Mouse (Mus musculus): ENCODE measurements around the gene Acsf3. TPM values are rescaled to one million over a fixed set of nuclear protein-coding genes. Genes with fewer than 3 reads are reported as not detected.

Acsf3 gene
- polyA plus RNA-seq, 1 experiment from 2014 or later: 13.7 TPM

DNA sequence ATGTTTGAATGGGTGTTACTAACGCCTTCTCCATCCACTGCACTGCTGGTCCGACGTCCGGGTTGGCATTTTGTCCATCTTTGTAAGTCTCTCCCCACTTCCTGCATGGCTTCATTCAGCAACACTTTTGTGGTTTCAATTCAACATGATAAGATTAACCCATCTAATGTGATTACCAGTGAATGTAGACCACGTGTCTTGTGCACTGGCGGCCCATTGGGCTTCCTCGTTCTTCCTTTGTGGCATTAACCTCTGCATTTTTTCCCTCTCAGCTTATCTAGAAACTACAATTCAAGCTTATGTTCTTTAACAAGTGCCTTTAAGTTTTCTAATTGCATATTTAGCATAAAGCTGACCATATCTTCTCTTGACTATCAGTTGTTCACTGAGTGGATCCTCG is 50.1 kb downstream of the Acsf3 start:
- 73% methylated on average over 8 of the region's 8 CpGs for WGBS
- ATAC-seq: no peak

DNA sequence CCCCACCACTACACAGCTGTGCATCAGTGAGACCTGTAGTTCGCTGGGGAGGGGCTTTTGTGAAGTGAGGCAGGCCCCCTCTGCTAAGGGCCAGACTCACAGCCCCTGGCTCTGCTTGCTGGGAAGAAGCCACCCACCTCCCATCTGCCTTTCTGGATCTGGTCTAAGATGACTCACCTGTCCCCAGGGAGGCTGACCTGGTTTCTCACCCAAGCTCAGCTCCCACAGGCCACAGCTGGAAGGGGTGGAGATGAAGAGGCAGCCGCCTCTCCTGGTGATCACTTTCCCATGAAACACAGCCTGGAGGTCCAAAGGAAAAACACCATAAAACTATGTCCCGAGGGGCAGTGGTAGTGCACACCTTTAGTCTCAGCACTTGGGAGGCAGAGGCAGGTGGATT is 54.1 kb downstream of the Acsf3 start:
- WGBS: 60% methylated on average over 3 of the region's 3 CpGs
- Histone ChIP-seq H3K4me2 (ENCODE audit: low read length) (no peak overlapping the region), H3K9ac (ENCODE audit: low read length) (no peak overlapping the region), H3K27me3 (replicated peaks; ENCODE audit: control insufficient read depth, insufficient read depth, low read length) (no peaks in the 10 kb centered on the region), H3K9me3 (replicated peaks; ENCODE audit: control insufficient read depth, low read length) (no peaks in the 10 kb centered on the region), H3K36me3 (ENCODE audit: control insufficient read depth, insufficient read depth, low read length) (no peaks in the 10 kb centered on the region), H3K4me1 (ENCODE audit: control insufficient read depth, insufficient read depth, low read length) (peaks cover 4% of the 10 kb centered on the region), H3K27ac (ENCODE audit: low read depth, low read length) (no peak overlapping the region), H3K4me3 (ENCODE audit: low read depth, low read length) (no peak overlapping the region)
- DNase-seq (ENCODE audit: low spot score): no peak
- ATAC-seq: no peak

More for the DNA sequence above, 50.1 kb downstream of the Acsf3 start:
- no peak overlapping the region for H3K4me3 ChIP-seq (ENCODE audit: low read depth, low read length)
- H3K9me3 ChIP-seq (replicated peaks; ENCODE audit: control insufficient read depth, low read length): no peaks in the 10 kb centered on the region
- no peak for DNase-seq (ENCODE audit: low spot score)
- H3K4me2 ChIP-seq (ENCODE audit: low read length): no peak overlapping the region
- no peak overlapping the region for H3K27ac ChIP-seq (ENCODE audit: low read depth, low read length)
- no peaks in the 10 kb centered on the region for H3K27me3 ChIP-seq (replicated peaks; ENCODE audit: control insufficient read depth, insufficient read depth, low read length)
- no peaks in the 10 kb centered on the region for H3K36me3 ChIP-seq (ENCODE audit: control insufficient read depth, insufficient read depth, low read length)
- H3K4me1 ChIP-seq (ENCODE audit: control insufficient read depth, insufficient read depth, low read length): peaks cover 4% of the 10 kb centered on the region
- no peak overlapping the region for H3K9ac ChIP-seq (ENCODE audit: low read length)

DNA sequence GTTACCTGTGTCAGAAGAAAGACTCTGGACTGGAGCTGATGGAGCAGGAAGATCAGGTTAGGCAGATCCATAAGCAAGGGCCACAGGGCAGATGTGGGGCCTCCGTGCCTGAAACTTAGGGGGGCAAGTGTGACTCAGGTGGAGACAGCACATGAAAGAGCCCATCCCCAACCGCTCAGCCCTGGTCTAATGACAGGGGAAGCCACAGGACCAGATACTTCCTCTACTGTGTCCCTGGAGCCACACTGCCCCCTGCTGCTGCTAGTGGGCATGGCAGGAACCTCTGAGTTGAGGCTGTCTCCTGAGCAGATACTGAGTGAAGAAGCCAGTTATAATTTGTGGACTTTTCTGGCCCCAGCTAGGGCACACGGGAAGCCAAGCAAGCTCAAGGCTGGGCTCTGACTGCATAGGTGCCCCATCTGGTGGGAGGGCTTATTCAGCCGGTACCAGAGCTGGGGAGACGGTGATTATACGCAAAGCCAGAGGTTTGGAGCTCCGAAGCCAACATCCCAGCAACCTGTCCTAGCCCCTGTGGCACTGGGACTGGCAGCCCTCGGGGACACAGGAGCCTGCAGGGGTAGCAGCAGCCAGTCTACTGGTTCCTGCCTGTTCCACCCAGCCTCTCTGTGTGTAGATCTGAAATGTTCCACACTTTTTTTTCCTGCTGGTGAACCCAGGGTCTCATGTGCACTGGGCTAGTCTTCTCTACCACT is 55.2 kb downstream of the Acsf3 start:
- Histone ChIP-seq H3K9ac (ENCODE audit: low read length) (no peak overlapping the region), H3K27ac (ENCODE audit: low read depth, low read length) (no peak overlapping the region), H3K9me3 (replicated peaks; ENCODE audit: control insufficient read depth, low read length) (no peaks in the 10 kb centered on the region), H3K4me2 (ENCODE audit: low read length) (no peak overlapping the region), H3K36me3 (ENCODE audit: control insufficient read depth, insufficient read depth, low read length) (no peaks in the 10 kb centered on the region), H3K4me3 (ENCODE audit: low read depth, low read length) (no peak overlapping the region), H3K27me3 (replicated peaks; ENCODE audit: control insufficient read depth, insufficient read depth, low read length) (no peaks in the 10 kb centered on the region), H3K4me1 (ENCODE audit: control insufficient read depth, insufficient read depth, low read length) (no peaks in the 10 kb centered on the region)
- 44% methylated on average over 8 of the region's 8 CpGs for WGBS
- ATAC-seq (peak; percentile 85), DNase-seq (ENCODE audit: low spot score) (peak; percentile 88)

DNA sequence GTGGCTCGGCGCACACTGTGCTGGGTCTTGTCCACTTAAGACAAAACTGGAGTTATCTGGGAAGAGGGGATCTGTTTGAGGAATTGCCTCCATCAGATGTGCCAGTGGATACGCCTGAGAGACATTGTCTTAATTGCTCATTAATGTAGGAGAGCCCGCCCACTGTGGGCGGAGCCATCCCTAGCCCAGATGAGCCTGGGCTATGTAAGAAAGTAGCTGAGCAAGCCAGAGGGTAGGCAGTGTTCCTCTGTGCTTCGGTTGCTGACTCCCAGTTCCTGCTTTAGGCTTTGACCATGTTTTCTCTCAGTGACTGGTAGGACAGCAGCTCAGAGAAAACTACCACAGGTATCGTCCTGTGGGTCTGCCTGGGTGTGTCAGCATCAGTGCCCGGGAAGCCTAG is 59.1 kb downstream of the Acsf3 start:
- no peak overlapping the region for H3K27ac ChIP-seq (ENCODE audit: low read depth, low read length)
- H3K27me3 ChIP-seq (replicated peaks; ENCODE audit: control insufficient read depth, insufficient read depth, low read length): no peaks in the 10 kb centered on the region
- no peak for DNase-seq (ENCODE audit: low spot score)
- H3K4me1 ChIP-seq (ENCODE audit: control insufficient read depth, insufficient read depth, low read length): no peaks in the 10 kb centered on the region
- H3K9ac ChIP-seq (ENCODE audit: low read length): no peak overlapping the region
- H3K4me3 ChIP-seq (ENCODE audit: low read depth, low read length): no peak overlapping the region
- 80% methylated on average over 8 of the region's 8 CpGs for WGBS
- no peak overlapping the region for H3K4me2 ChIP-seq (ENCODE audit: low read length)
- no peaks in the 10 kb centered on the region for H3K9me3 ChIP-seq (replicated peaks; ENCODE audit: control insufficient read depth, low read length)
- H3K36me3 ChIP-seq (ENCODE audit: control insufficient read depth, insufficient read depth, low read length): no peaks in the 10 kb centered on the region
- ATAC-seq: no peak

DNA sequence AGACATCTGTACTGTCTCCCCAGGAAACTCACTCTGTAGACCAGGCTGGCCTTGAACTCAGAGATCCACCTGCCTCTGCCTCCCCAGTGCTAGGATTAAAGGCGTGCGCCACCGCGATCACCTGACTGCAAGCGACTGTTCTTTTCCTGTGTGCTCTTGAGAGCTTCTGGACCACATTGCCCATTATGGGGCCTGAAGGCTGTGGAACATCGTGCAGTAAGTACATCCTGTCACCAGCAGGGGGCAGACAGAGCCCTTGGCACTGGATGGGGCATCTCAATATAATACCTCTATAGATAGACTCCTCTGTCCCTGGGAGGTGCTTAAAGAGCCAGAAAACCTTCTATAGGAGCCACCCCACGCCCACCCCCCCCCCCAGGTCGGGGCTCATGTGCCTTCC is 59.7 kb downstream of the Acsf3 start:
- ATAC-seq: peak; percentile 45; the same call in 1 of the 2 replicates
- WGBS: 35% methylated on average over 8 of the region's 8 CpGs

DNA sequence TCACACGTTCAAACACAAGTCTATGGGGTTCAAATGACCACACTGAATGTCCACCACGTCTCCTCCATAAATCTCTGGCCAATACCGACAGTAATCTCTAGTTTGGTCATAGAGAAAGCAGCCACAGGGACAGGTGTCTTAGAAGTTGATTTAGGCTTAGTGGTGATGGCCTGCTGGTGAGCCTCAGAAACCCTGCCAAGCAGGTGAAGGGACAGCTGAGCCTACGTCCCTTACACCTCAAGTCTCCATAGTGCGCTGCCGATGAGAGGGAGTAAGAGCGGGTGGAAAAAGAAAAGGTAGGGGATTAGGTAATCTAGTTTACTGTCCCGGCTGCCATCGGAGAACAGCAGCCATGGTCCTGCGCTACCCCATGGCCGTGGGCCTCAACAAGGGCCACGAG is 60.9 kb downstream of the Acsf3 start:
- WGBS: 88% methylated on average over 12 of the region's 12 CpGs
- no peak overlapping the region for H3K4me2 ChIP-seq (ENCODE audit: low read length)
- ATAC-seq (no peak), DNase-seq (ENCODE audit: low spot score) (no peak)
- no peaks in the 10 kb centered on the region for H3K36me3 ChIP-seq (ENCODE audit: control insufficient read depth, insufficient read depth, low read length)
- no peaks in the 10 kb centered on the region for H3K4me1 ChIP-seq (ENCODE audit: control insufficient read depth, insufficient read depth, low read length)
- H3K9ac ChIP-seq (ENCODE audit: low read length): no peak overlapping the region
- H3K4me3 ChIP-seq (ENCODE audit: low read depth, low read length): no peak overlapping the region
- no peaks in the 10 kb centered on the region for H3K27me3 ChIP-seq (replicated peaks; ENCODE audit: control insufficient read depth, insufficient read depth, low read length)
- H3K27ac ChIP-seq (ENCODE audit: low read depth, low read length): no peak overlapping the region
- no peaks in the 10 kb centered on the region for H3K9me3 ChIP-seq (replicated peaks; ENCODE audit: control insufficient read depth, low read length)

More for the DNA sequence above, 59.7 kb downstream of the Acsf3 start:
- Histone ChIP-seq H3K4me2 (ENCODE audit: low read length) (no peak overlapping the region), H3K9me3 (replicated peaks; ENCODE audit: control insufficient read depth, low read length) (no peaks in the 10 kb centered on the region), H3K9ac (ENCODE audit: low read length) (no peak overlapping the region), H3K4me1 (ENCODE audit: control insufficient read depth, insufficient read depth, low read length) (no peaks in the 10 kb centered on the region), H3K36me3 (ENCODE audit: control insufficient read depth, insufficient read depth, low read length) (no peaks in the 10 kb centered on the region), H3K27ac (ENCODE audit: low read depth, low read length) (no peak overlapping the region), H3K27me3 (replicated peaks; ENCODE audit: control insufficient read depth, insufficient read depth, low read length) (no peaks in the 10 kb centered on the region), H3K4me3 (ENCODE audit: low read depth, low read length) (no peak overlapping the region)
- DNase-seq (ENCODE audit: low spot score): peak; percentile 86

DNA sequence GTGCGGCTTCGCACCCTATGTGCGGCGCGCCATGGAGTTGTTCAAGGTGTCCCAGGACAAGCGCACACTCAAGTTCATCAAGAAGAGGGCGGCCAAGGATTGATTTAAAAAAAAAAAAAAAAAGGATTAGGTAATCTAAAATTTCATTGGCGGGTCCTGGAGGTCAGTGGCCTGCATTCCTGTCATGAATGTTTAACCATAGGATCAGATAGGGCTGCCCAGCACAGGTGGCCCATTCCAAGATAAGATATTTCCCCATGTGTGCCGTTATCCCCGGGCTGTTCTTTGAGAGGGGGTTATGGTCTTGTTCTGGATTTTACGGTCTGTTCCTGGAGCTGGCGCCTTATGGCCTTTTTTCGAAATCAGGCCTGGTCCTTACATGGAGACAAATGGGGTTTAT is 61.4 kb downstream of the Acsf3 start:
- Histone ChIP-seq H3K4me1 (ENCODE audit: control insufficient read depth, insufficient read depth, low read length) (no peaks in the 10 kb centered on the region), H3K4me3 (ENCODE audit: low read depth, low read length) (no peak overlapping the region), H3K27ac (ENCODE audit: low read depth, low read length) (no peak overlapping the region), H3K9ac (ENCODE audit: low read length) (no peak overlapping the region), H3K4me2 (ENCODE audit: low read length) (no peak overlapping the region), H3K9me3 (replicated peaks; ENCODE audit: control insufficient read depth, low read length) (no peaks in the 10 kb centered on the region), H3K36me3 (ENCODE audit: control insufficient read depth, insufficient read depth, low read length) (no peaks in the 10 kb centered on the region), H3K27me3 (replicated peaks; ENCODE audit: control insufficient read depth, insufficient read depth, low read length) (no peaks in the 10 kb centered on the region)
- 94% methylated on average over 13 of the region's 13 CpGs for WGBS
- DNase-seq (ENCODE audit: low spot score) (no peak), ATAC-seq (no peak)

DNA sequence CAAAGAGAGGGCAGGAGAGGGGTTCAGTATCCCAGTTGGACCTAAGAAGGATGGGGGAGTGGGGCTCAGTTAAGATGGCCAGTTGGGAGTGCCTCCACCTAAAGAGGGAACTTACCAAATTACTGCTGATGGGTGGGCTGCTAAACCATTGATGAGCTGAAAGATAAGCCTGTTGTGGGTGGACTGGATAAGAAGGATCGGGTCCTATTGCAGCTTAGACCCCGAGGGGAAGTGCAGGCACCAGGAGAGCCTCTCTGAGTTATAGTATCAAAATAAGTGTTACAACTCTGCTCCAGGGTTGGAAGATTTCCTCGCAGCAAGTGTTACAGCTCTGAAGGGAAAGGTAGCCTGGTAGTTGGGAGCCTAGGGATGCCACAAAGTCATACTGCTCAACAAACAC is 68.9 kb downstream of the Acsf3 start:
- H3K27ac ChIP-seq (ENCODE audit: low read depth, low read length): no peak overlapping the region
- H3K4me3 ChIP-seq (ENCODE audit: low read depth, low read length): no peak overlapping the region
- no peak for DNase-seq (ENCODE audit: low spot score)
- WGBS: 72% methylated on average over 3 of the region's 3 CpGs
- H3K4me2 ChIP-seq (ENCODE audit: low read length): no peak overlapping the region
- no peaks in the 10 kb centered on the region for H3K36me3 ChIP-seq (ENCODE audit: control insufficient read depth, insufficient read depth, low read length)
- no peaks in the 10 kb centered on the region for H3K9me3 ChIP-seq (replicated peaks; ENCODE audit: control insufficient read depth, low read length)
- no peaks in the 10 kb centered on the region for H3K27me3 ChIP-seq (replicated peaks; ENCODE audit: control insufficient read depth, insufficient read depth, low read length)
- H3K4me1 ChIP-seq (ENCODE audit: control insufficient read depth, insufficient read depth, low read length): 0 out of 2 replicates have a peak, but pooled peaks cover 3% of the 10 kb centered on the region
- ATAC-seq: no peak
- no peak overlapping the region for H3K9ac ChIP-seq (ENCODE audit: low read length)

DNA sequence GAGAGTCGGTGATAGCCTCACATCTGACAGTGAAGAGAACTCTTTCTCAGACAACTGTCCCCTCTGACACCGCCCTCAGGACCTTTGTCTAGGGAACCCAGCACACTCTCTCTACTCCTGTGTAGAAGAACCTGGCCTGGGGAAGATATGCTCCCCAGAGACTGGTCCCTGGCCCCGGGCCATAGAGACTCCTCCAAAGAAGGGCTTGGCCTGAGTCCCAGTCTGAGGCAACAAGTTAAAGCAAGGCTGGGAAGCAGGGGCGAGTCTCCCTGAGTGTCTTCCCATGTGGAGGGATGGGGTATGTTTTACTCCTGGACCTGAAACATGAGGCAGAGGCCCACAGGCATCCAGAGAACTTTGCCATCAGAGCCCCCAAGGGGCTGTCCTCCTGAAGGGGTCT is 70.4 kb downstream of the Acsf3 start:
- Histone ChIP-seq H3K36me3 (ENCODE audit: control insufficient read depth, insufficient read depth, low read length) (no peaks in the 10 kb centered on the region), H3K4me3 (ENCODE audit: low read depth, low read length) (no peak overlapping the region), H3K9ac (ENCODE audit: low read length) (no peak overlapping the region), H3K27ac (ENCODE audit: low read depth, low read length) (no peak overlapping the region), H3K4me1 (ENCODE audit: control insufficient read depth, insufficient read depth, low read length) (0 out of 2 replicates have a peak, but pooled peaks cover 3% of the 10 kb centered on the region), H3K4me2 (ENCODE audit: low read length) (no peak overlapping the region), H3K27me3 (replicated peaks; ENCODE audit: control insufficient read depth, insufficient read depth, low read length) (no peaks in the 10 kb centered on the region), H3K9me3 (replicated peaks; ENCODE audit: control insufficient read depth, low read length) (no peaks in the 10 kb centered on the region)
- ATAC-seq: no peak
- no peak for DNase-seq (ENCODE audit: low spot score)
- 80% methylated on average over 4 of the region's 4 CpGs for WGBS
